Mouse (Mus musculus): Measurements from ENCODE around the gene Nacc1. TPM values are rescaled to one million over a fixed set of nuclear protein-coding genes. Genes with fewer than 3 reads are reported as not detected.

Gene Nacc1
- 15.9 and 16.1 TPM in 2 replicates for polyA plus RNA-seq (2015; fragmentation: Nextera tagmentation; extraction: Ambion mirVana)

GRCm38 (mm10) chr8:84687705-84688100, at the start of gene Nacc1:
TSS of gene Nacc1 (minus strand) at chr8:84687862.
- ATAC-seq (replicated peaks; ENCODE audit: low FRiP score, low read depth) (peak; percentile 75), DNase-seq (ENCODE audit: low spot score) (peak; percentile 97)
- 0 out of 2 replicates have a peak, but pooled peaks have one; percentile 7 for TF ChIP-seq CTCF (IDR thresholded peaks at IDR 0.05; ENCODE audit: low read depth)
- peaks cover 27% of the 10 kb centered on the region for H3K4me1 ChIP-seq (replicated peaks; ENCODE audit: insufficient read depth, low read length)
- H3K36me3 ChIP-seq (ENCODE audit: insufficient read depth, low read length) = peaks cover 8% of the 10 kb centered on the region; the same call in 1 of the 2 replicates
- peak within 1 kb of the TSS; percentile 97 for H3K9ac ChIP-seq (ENCODE audit: low read depth, low read length)
- peak within 1 kb of the TSS; percentile 95 for H3K27ac ChIP-seq
- no peaks in the 10 kb centered on the region for H3K27me3 ChIP-seq (ENCODE audit: insufficient read depth, low read length)
- under 1% methylated on average over 30 of the region's 37 CpGs for WGBS
- peak within 1 kb of the TSS; percentile 82 for H3K4me2 ChIP-seq (ENCODE audit: low read length)
- H3K4me3 ChIP-seq (replicated peaks; ENCODE audit: low read depth, low read length) = peak within 1 kb of the TSS; percentile 100
- no peaks in the 10 kb centered on the region for H3K9me3 ChIP-seq (replicated peaks; ENCODE audit: low read length)

DNA sequence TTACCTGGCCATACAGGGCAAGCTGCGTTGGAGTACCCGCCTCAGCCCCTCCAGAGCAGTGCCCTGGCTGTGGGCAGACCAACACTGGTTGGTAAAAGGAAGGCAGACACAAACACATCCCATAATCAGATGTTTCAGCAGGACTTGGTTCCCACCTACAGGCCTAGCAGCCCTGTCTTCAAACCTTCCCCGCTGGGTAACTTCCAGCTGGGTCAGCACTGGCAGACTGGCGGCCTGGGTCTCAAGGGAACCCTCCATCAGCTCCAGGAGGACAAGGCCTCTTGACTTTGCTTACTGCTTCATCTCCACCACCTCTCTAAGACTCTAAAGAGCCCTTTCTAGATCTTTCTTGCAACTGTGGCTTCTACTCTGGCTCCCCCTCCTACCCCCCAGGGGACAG, 48.9 kb upstream of the Nacc1 start:
- WGBS = 86% methylated on average over 4 of the region's 4 CpGs
- peaks cover 23% of the 10 kb centered on the region for H3K4me1 ChIP-seq (replicated peaks; ENCODE audit: insufficient read depth, low read length)
- H3K9ac ChIP-seq (ENCODE audit: low read depth, low read length) = no peak overlapping the region
- no peak overlapping the region for H3K4me2 ChIP-seq (ENCODE audit: low read length)
- DNase-seq (ENCODE audit: low spot score) (no peak), ATAC-seq (replicated peaks; ENCODE audit: low FRiP score, low read depth) (no peak)
- no peaks in the 10 kb centered on the region for H3K27me3 ChIP-seq (ENCODE audit: insufficient read depth, low read length)
- H3K36me3 ChIP-seq (ENCODE audit: insufficient read depth, low read length) = no peaks in the 10 kb centered on the region
- H3K9me3 ChIP-seq (replicated peaks; ENCODE audit: low read length) = no peaks in the 10 kb centered on the region
- H3K4me3 ChIP-seq (replicated peaks; ENCODE audit: low read depth, low read length) = no peak overlapping the region
- no peak for TF ChIP-seq CTCF (IDR thresholded peaks at IDR 0.05; ENCODE audit: low read depth)
- H3K27ac ChIP-seq = no peak overlapping the region

DNA sequence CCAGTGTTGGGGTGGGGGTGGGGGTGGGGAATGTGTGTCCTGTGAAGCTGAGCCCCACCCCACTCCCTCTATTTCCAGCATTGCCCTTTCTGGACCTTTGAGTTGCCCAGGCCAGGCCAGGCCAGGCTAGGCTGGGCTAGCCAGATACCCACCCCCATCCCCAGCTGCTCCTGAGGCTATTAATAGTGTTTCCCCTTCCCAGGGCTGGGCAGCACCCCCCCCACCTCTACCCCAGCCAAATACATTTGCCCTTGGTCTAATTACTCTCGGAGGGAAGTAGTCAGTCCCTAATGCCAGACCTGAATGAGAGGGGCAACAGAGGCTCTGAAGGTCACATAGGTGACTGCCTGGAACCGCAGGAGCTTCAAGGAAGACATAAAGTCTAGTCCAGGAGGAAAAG, 47.9 kb upstream of the Nacc1 start:
- no peak overlapping the region for H3K4me2 ChIP-seq (ENCODE audit: low read length)
- TF ChIP-seq CTCF (IDR thresholded peaks at IDR 0.05; ENCODE audit: low read depth) = no peak
- H3K27ac ChIP-seq = no peak overlapping the region
- WGBS = 59% methylated on average over 2 of the region's 2 CpGs
- H3K4me3 ChIP-seq (replicated peaks; ENCODE audit: low read depth, low read length) = no peak overlapping the region
- peaks cover 31% of the 10 kb centered on the region for H3K4me1 ChIP-seq (replicated peaks; ENCODE audit: insufficient read depth, low read length)
- no peak overlapping the region for H3K9ac ChIP-seq (ENCODE audit: low read depth, low read length)
- H3K9me3 ChIP-seq (replicated peaks; ENCODE audit: low read length) = no peaks in the 10 kb centered on the region
- no peaks in the 10 kb centered on the region for H3K27me3 ChIP-seq (ENCODE audit: insufficient read depth, low read length)
- DNase-seq (ENCODE audit: low spot score) = no peak
- H3K36me3 ChIP-seq (ENCODE audit: insufficient read depth, low read length) = no peaks in the 10 kb centered on the region
- no peak for ATAC-seq (replicated peaks; ENCODE audit: low FRiP score, low read depth)

GRCm38 (mm10) chr8:84734680-84735079, 47.0 kb upstream of the Nacc1 start:
- no peak overlapping the region for H3K4me3 ChIP-seq (replicated peaks; ENCODE audit: low read depth, low read length)
- DNase-seq (ENCODE audit: low spot score) (no peak), ATAC-seq (replicated peaks; ENCODE audit: low FRiP score, low read depth) (no peak)
- H3K9me3 ChIP-seq (replicated peaks; ENCODE audit: low read length) = no peaks in the 10 kb centered on the region
- no peak overlapping the region for H3K4me2 ChIP-seq (ENCODE audit: low read length)
- no peaks in the 10 kb centered on the region for H3K27me3 ChIP-seq (ENCODE audit: insufficient read depth, low read length)
- no peak for TF ChIP-seq CTCF (IDR thresholded peaks at IDR 0.05; ENCODE audit: low read depth)
- WGBS = 78% methylated on average over 2 of the region's 2 CpGs
- no peak overlapping the region for H3K9ac ChIP-seq (ENCODE audit: low read depth, low read length)
- H3K27ac ChIP-seq = no peak overlapping the region
- no peaks in the 10 kb centered on the region for H3K36me3 ChIP-seq (ENCODE audit: insufficient read depth, low read length)
- peaks cover 36% of the 10 kb centered on the region for H3K4me1 ChIP-seq (replicated peaks; ENCODE audit: insufficient read depth, low read length)

- no peak overlapping the region for H3K27ac ChIP-seq
- WGBS = 92% methylated on average over 6 of the region's 6 CpGs
- no peak overlapping the region for H3K4me3 ChIP-seq (replicated peaks; ENCODE audit: low read depth, low read length)
- no peaks in the 10 kb centered on the region for H3K36me3 ChIP-seq (ENCODE audit: insufficient read depth, low read length)
- DNase-seq (ENCODE audit: low spot score) (no peak), ATAC-seq (replicated peaks; ENCODE audit: low FRiP score, low read depth) (no peak)
- no peaks in the 10 kb centered on the region for H3K27me3 ChIP-seq (ENCODE audit: insufficient read depth, low read length)
- TF ChIP-seq CTCF (IDR thresholded peaks at IDR 0.05; ENCODE audit: low read depth) = no peak
- no peak overlapping the region for H3K4me2 ChIP-seq (ENCODE audit: low read length)
- no peak overlapping the region for H3K9ac ChIP-seq (ENCODE audit: low read depth, low read length)
- H3K9me3 ChIP-seq (replicated peaks; ENCODE audit: low read length) = no peaks in the 10 kb centered on the region
- H3K4me1 ChIP-seq (replicated peaks; ENCODE audit: insufficient read depth, low read length) = peaks cover 36% of the 10 kb centered on the region
These were observed 46.3 kb upstream of the Nacc1 start for GRCm38 (mm10) chr8:84733959-84734358.

- DNase-seq (ENCODE audit: low spot score) (peak; percentile 76), ATAC-seq (replicated peaks; ENCODE audit: low FRiP score, low read depth) (peak; percentile 30; the same call in 1 of the 2 replicates)
- Histone ChIP-seq H3K9ac (ENCODE audit: low read depth, low read length) (no peak overlapping the region), H3K27ac (no peak overlapping the region), H3K4me2 (ENCODE audit: low read length) (no peak overlapping the region), H3K4me3 (replicated peaks; ENCODE audit: low read depth, low read length) (no peak overlapping the region), H3K36me3 (ENCODE audit: insufficient read depth, low read length) (no peaks in the 10 kb centered on the region), H3K27me3 (ENCODE audit: insufficient read depth, low read length) (no peaks in the 10 kb centered on the region), H3K9me3 (replicated peaks; ENCODE audit: low read length) (no peaks in the 10 kb centered on the region), H3K4me1 (replicated peaks; ENCODE audit: insufficient read depth, low read length) (peaks cover 36% of the 10 kb centered on the region)
- 30% methylated on average over 6 of the region's 6 CpGs for WGBS
- no peak for TF ChIP-seq CTCF (IDR thresholded peaks at IDR 0.05; ENCODE audit: low read depth)
These were observed 45.3 kb upstream of the Nacc1 start for GRCm38 (mm10) chr8:84732996-84733395.

DNA sequence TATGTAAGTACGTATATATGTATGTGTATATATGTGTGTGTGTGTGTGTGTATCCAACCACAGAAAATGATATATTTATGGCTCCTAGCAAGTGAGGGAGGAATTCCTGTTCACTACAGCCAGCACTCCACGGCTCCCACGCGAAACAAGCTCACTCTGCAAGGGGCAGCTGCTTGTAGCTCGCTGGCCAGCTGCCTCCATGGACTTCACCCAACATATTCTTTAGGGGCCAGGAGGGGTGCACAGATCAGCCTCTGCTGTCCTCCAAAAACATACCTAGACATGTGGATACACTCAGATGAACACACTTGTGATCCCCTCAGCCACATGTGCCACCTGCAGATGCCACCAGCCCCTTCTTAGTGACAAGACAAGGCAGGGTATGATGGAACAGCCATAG, 44.9 kb upstream of the Nacc1 start:
- Histone ChIP-seq H3K9ac (ENCODE audit: low read depth, low read length) (no peak overlapping the region), H3K27ac (no peak overlapping the region), H3K4me1 (replicated peaks; ENCODE audit: insufficient read depth, low read length) (peaks cover 32% of the 10 kb centered on the region), H3K4me2 (ENCODE audit: low read length) (no peak overlapping the region), H3K9me3 (replicated peaks; ENCODE audit: low read length) (no peaks in the 10 kb centered on the region), H3K36me3 (ENCODE audit: insufficient read depth, low read length) (no peaks in the 10 kb centered on the region), H3K4me3 (replicated peaks; ENCODE audit: low read depth, low read length) (no peak overlapping the region), H3K27me3 (ENCODE audit: insufficient read depth, low read length) (no peaks in the 10 kb centered on the region)
- 29% methylated on average over 5 of the region's 5 CpGs for WGBS
- no peak for DNase-seq (ENCODE audit: low spot score)
- no peak for ATAC-seq (replicated peaks; ENCODE audit: low FRiP score, low read depth)
- TF ChIP-seq CTCF (IDR thresholded peaks at IDR 0.05; ENCODE audit: low read depth) = no peak

Measured in kidney, postnatal 0 days (tissue).